Mouse (Mus musculus) liver, adult 2 months (tissue): ENCODE measurements around the gene Gm49336. TPM values are rescaled to one million over a fixed set of nuclear protein-coding genes. Genes with fewer than 3 reads are reported as not detected.

Experiments
- DNase-seq: peaks from one replicate; pipeline ENCODE4 v3.0.0-alpha.2; 2011; ENCODE audit warnings: low read depth, low spot score; ENCODE audit errors: extremely low read depth
- H3K27ac ChIP-seq: fragments of 200-500 bp; replicated peaks from 2 replicates; pipeline ENCODE4 v1.5.1; 2012; ENCODE audit warnings: low read depth, mild to moderate bottlenecking, control low read depth, inconsistent platforms, low read length; ENCODE audit not compliant: insufficient read depth
- H3K27me3 ChIP-seq: fragments of 200-500 bp; 2 replicates; pipeline ENCODE4 v1.6.1; 2012; ENCODE audit warnings: mild to moderate bottlenecking, moderate library complexity, low read length, inconsistent platforms; ENCODE audit not compliant: control insufficient read depth, insufficient read depth
- H3K36me3 ChIP-seq: fragments of 200-500 bp; 2 replicates; pipeline ENCODE4 v1.6.1; 2012; ENCODE audit warnings: low read length, inconsistent platforms; ENCODE audit not compliant: control insufficient read depth, insufficient read depth
- H3K4me1 ChIP-seq: fragments of 200-500 bp; 2 replicates; pipeline ENCODE4 v1.6.1; 2011; ENCODE audit warnings: low read length; ENCODE audit not compliant: control insufficient read depth, insufficient read depth
- H3K4me3 ChIP-seq: fragments of 200-500 bp; 2 replicates; pipeline ENCODE4 v1.5.1; 2011; ENCODE audit warnings: low read depth, mild to moderate bottlenecking, control low read depth, low read length, moderate library complexity; ENCODE audit not compliant: insufficient read depth
- H3K79me2 ChIP-seq: fragments of 200-500 bp; 2 replicates; pipeline ENCODE4 v1.6.1; 2012; ENCODE audit warnings: inconsistent platforms, mild to moderate bottlenecking, low read length, moderate library complexity; ENCODE audit not compliant: control insufficient read depth, insufficient read depth
- H3K9ac ChIP-seq: fragments of 200-500 bp; 2 replicates; pipeline ENCODE4 v1.6.1; 2012; ENCODE audit warnings: low read depth, mild to moderate bottlenecking, control low read depth, inconsistent platforms, low read length
- CTCF ChIP-seq: fragments of 200-500 bp; IDR thresholded peaks from 2 replicates; pipeline ENCODE4 v1.5.1; 2011; ENCODE audit warnings: low read depth, low read length, control low read depth
- POLR2A ChIP-seq: fragments of 200-500 bp; IDR thresholded peaks from 2 replicates; pipeline ENCODE4 v1.6.1; 2011; ENCODE audit warnings: low read length, control low read depth; ENCODE audit not compliant: insufficient read depth; ENCODE audit errors: extremely low read depth
- whole genome bisulfite sequencing: fragments of 180-500 bp; shearing (Covaris S2); methylation state at CpG from one replicate; pipeline ENCODE4 v1.1.7; 2018; 5-methylcytosine and 5-hydroxymethylcytosine counted together
- polyA plus RNA-seq: library from polyadenylated mRNA; depleted of rRNA; stranded (reverse); fragments of >200 nt; gene quantifications from 2 replicates; pipeline ENCODE4 v1.2.3, GENCODE M21; 2012
- total RNA-seq: library from RNA; depleted of rRNA; stranded (reverse); fragments of >200 nt; gene quantifications from 2 replicates; pipeline ENCODE4 v1.2.3, GENCODE M21; 2014

Gene Gm49336
- total and polyA plus RNA-seq, 2 experiments = 6.4 to 14.8 TPM

DNA sequence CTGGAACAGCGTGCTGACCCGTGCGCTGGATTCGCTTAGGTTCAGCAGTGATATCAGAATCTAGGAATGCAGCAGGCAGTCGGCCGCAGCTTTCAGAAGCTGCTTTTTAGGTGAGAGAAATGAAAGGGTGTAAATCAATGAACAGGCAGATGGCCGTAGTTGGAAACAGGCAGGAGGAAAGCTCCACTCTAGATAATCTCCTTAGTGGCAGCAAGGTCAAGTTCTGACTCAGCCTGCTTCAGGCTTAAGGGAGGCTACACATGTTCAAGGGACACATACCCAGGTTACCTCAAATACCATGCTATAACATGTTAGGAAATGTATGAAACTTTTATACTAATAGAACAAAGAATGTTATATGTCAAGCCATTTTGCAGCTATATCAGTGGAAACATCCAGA lies 11.0 kb upstream of the Gm49336 start:
- Histone ChIP-seq H3K27ac (no peak overlapping the region), H3K79me2 (no peaks in the 10 kb centered on the region; the same call in 1 of the 2 replicates), H3K4me1 (no peaks in the 10 kb centered on the region), H3K9ac (no peak overlapping the region), H3K4me3 (no peak overlapping the region), H3K36me3 (no peaks in the 10 kb centered on the region), H3K27me3 (no peaks in the 10 kb centered on the region)
- TF ChIP-seq CTCF (no peak), POLR2A (no peak)
- 82% methylated on average over 7 of the region's 7 CpGs for whole genome bisulfite sequencing
- DNase-seq = no peak

- Histone ChIP-seq H3K27me3 (no peaks in the 10 kb centered on the region), H3K36me3 (no peaks in the 10 kb centered on the region), H3K27ac (no peak overlapping the region), H3K79me2 (no peaks in the 10 kb centered on the region), H3K9ac (no peak overlapping the region), H3K4me1 (no peaks in the 10 kb centered on the region), H3K4me3 (no peak overlapping the region)
- TF ChIP-seq POLR2A (no peak), CTCF (no peak)
- WGBS = 92% methylated on average over 1 of the region's 1 CpGs
- no peak for DNase-seq
Observed at GRCm38 (mm10) chr14:60257851-60258250, 6.5 kb upstream of the Gm49336 start.

DNA sequence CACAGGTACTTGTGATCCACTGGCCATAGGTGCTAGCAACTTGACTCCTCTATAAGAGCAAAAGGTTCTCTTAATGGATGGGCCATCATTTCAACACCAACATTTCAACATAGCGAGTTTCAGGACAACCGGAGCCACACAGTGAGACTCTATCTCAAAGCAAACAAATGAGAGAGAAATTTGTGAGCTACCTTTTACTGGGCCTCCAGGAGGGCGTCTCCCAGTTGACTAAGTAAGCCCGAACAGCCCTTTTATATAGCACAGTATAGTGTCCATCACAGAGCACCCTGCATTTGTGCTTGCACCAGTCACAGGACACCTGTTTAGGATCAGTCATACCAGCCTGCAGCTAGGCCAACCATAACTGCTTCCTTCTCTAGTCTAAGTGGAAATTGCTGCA lies 5.8 kb upstream of the Gm49336 start:
- no peaks in the 10 kb centered on the region for H3K36me3 ChIP-seq
- no peak overlapping the region for H3K4me3 ChIP-seq
- H3K27ac ChIP-seq = no peak overlapping the region
- H3K79me2 ChIP-seq = no peaks in the 10 kb centered on the region
- TF ChIP-seq POLR2A (no peak), CTCF (no peak)
- no peak overlapping the region for H3K9ac ChIP-seq
- H3K27me3 ChIP-seq = no peaks in the 10 kb centered on the region
- peaks cover 4% of the 10 kb centered on the region for H3K4me1 ChIP-seq
- no peak for DNase-seq
- 51% methylated on average over 4 of the region's 4 CpGs for WGBS

DNA sequence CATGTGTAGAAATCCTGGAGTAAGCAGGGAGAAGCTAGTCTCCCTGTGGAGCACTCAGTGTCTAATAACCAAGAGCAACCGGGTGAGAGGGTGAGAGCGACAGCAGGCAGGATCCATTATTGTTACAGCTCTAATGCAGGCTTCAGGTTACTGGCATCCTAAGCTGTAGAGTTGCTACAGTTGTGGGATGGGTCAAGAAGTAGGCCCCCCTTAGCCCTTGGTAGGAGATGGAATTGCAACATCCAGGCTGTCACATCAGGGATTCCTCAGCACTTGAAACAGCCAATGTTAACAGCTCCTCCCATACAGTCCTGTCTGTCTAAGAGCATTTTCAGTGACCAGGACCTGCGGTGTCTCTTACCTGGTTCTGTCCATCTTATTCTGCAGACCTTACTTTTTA lies 5.0 kb upstream of the Gm49336 start:
- TF ChIP-seq POLR2A (no peak), CTCF (no peak)
- H3K27ac ChIP-seq = no peak overlapping the region
- no peaks in the 10 kb centered on the region for H3K79me2 ChIP-seq
- no peaks in the 10 kb centered on the region for H3K36me3 ChIP-seq
- 77% methylated on average over 3 of the region's 3 CpGs for WGBS
- peaks cover 4% of the 10 kb centered on the region for H3K4me1 ChIP-seq
- H3K27me3 ChIP-seq = no peaks in the 10 kb centered on the region
- H3K4me3 ChIP-seq = no peak overlapping the region
- H3K9ac ChIP-seq = no peak overlapping the region
- no peak for DNase-seq

DNA sequence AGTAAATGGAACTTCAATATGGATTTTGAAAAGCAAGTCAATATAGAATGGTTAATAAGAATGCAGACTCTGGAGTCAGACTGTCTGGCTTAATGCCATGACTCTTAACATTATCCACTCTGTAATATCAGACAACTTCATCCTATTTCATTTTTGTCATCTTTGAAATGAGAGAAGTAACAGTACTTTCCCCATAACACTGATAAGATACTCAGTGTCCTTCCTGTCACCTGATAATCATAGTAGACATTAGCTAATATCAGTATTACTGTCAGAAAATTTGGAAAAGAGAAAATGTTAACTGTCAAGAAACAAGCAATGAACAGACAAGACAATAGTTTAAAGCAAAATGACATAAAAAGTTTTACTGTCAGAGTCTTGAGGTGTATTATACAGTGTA lies 3.5 kb upstream of the Gm49336 start:
- H3K36me3 ChIP-seq = no peaks in the 10 kb centered on the region
- TF ChIP-seq CTCF (no peak), POLR2A (no peak)

GRCm38 (mm10) chr14:60253466-60253865 lies 2.2 kb upstream of the Gm49336 start:
- Histone ChIP-seq H3K9ac (no peak overlapping the region), H3K36me3 (no peaks in the 10 kb centered on the region), H3K4me1 (peaks cover 8% of the 10 kb centered on the region), H3K27ac (no peak overlapping the region), H3K27me3 (no peaks in the 10 kb centered on the region), H3K4me3 (no peak overlapping the region), H3K79me2 (peaks cover 13% of the 10 kb centered on the region; the same call in 1 of the 2 replicates)
- no peak for TF ChIP-seq POLR2A
- no peak for TF ChIP-seq CTCF
- DNase-seq = no peak
- WGBS = 90% methylated on average over 3 of the region's 3 CpGs

More for the DNA sequence above, 3.5 kb upstream of the Gm49336 start:
- Histone ChIP-seq H3K4me1 (peaks cover 7% of the 10 kb centered on the region), H3K4me3 (no peak overlapping the region), H3K79me2 (peaks cover 6% of the 10 kb centered on the region; the same call in 1 of the 2 replicates), H3K9ac (no peak overlapping the region), H3K27ac (no peak overlapping the region), H3K27me3 (no peaks in the 10 kb centered on the region)
- no peak for DNase-seq
